Mouse (Mus musculus) stomach, embryonic 14.5 days (tissue): ENCODE results near the gene Plcd3. TPM values are rescaled to one million over a fixed set of nuclear protein-coding genes. Genes with fewer than 3 reads are reported as not detected.

Experiments used
- ATAC-seq: fragments of 200-750 bp; cut with Nextera tagmentation; 2 replicates; pipeline ENCODE4 v1.8.0; 2017; ENCODE audit warnings: low read depth, moderate TSS enrichment; ENCODE audit not compliant: insufficient number of reproducible peaks, insufficient read depth, low FRiP score
- H3K27ac ChIP-seq: fragments of 300-500 bp; sonication (generic); 2 replicates; pipeline ENCODE4 v1.5.1; 2014; ENCODE audit warnings: mild to moderate bottlenecking, low read length, moderate library complexity, mixed read lengths
- H3K27me3 ChIP-seq: fragments of 300-500 bp; sonication (generic); 2 replicates; pipeline ENCODE4 v1.6.1; 2014; ENCODE audit warnings: low read length, control low read depth, mixed read lengths; ENCODE audit not compliant: control insufficient read depth, insufficient read depth
- H3K36me3 ChIP-seq: fragments of 300-500 bp; sonication (generic); 2 replicates; pipeline ENCODE4 v1.6.1; 2014; ENCODE audit warnings: mild to moderate bottlenecking, control low read depth, low read length, moderate library complexity, mixed read lengths; ENCODE audit not compliant: control insufficient read depth, insufficient read depth
- H3K4me1 ChIP-seq: fragments of 300-500 bp; sonication (generic); 2 replicates; pipeline ENCODE4 v1.6.1; 2014; ENCODE audit warnings: low read length, control low read depth, mixed read lengths; ENCODE audit not compliant: control insufficient read depth, insufficient read depth
- H3K4me2 ChIP-seq: fragments of 300-500 bp; sonication (generic); replicated peaks from 2 replicates; pipeline ENCODE4 v1.6.1; 2014; ENCODE audit warnings: low read depth, low read length, control low read depth
- H3K4me3 ChIP-seq: fragments of 300-500 bp; sonication (generic); 2 replicates; pipeline ENCODE4 v1.5.1; 2014; ENCODE audit warnings: low read depth, low read length, control low read depth
- H3K9ac ChIP-seq: fragments of 300-500 bp; sonication (generic); replicated peaks from 2 replicates; pipeline ENCODE4 v1.6.1; 2014; ENCODE audit warnings: low read depth, mild to moderate bottlenecking, control low read depth, low read length, moderate library complexity, mixed read lengths
- H3K9me3 ChIP-seq: fragments of 300-500 bp; sonication (generic); 2 replicates; pipeline ENCODE4 v1.6.1; 2016; ENCODE audit warnings: low read depth, low read length, control low read depth; ENCODE audit not compliant: control insufficient read depth
- WGBS: fragments of 180-500 bp; shearing (Covaris S2); extraction: QIAGEN DNeasy Blood & Tissue Kit; methylation state at CpG from one replicate; pipeline ENCODE4 v1.1.7; 2014; 5-methylcytosine and 5-hydroxymethylcytosine counted together
- polyA plus RNA-seq: library from polyadenylated mRNA; unstranded; fragments of >200 nt; fragmentation: Nextera tagmentation; extraction: Ambion mirVana; gene quantifications from 2 replicates; pipeline ENCODE4 v1.2.1, GENCODE M21; 2014

Gene Plcd3
- polyA plus RNA-seq, 1 experiment from 2014 or later: 2.5 TPM

DNA sequence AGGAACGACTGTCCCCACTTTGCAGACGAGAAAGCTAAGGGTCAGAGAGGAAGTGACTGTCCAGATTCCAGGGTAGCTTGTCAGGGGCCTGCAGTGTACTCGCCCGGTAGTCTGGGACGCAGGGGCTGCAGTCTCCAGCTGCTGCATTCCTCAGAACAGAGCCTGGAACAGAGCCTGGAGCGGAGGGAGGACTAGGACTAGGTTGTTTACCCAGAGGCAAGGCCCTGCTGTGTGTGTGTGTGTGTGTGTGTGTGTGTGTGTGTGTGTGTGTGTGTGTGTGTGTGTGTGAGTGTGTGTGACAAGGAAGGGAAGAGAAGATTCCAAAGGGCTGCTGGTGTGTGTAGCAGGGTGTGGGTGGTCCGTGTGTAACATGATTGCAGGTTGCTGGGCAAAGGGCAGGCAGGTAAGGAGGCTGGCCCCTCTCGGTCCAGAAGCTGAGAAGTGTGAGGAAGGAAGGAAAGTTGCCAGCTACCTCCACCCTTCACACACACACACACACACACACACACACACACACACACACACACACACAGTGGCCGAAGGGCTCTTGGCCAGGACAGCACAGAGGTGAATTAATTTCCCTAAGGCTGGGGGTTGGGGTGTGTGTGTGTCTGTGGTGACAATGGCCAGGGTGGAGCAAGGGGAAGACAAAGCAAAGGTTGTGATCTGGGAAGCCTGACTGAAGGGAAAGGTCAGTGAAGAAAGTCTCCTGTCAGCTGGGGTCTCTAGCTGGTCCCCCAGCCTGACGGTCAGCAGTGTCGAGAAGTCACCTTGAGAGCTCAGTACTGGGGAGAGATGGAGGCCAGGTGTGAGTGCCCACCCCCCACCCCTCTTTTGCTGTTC is 39.9 kb upstream of the Plcd3 start:
- 18% methylated on average over 11 of the region's 11 CpGs for WGBS
- ATAC-seq: peak; percentile 62
- no peaks in the 10 kb centered on the region for H3K9me3 ChIP-seq
- peak overlapping the region; percentile 87 for H3K27ac ChIP-seq
- peaks cover 31% of the 10 kb centered on the region for H3K4me1 ChIP-seq
- 0 out of 2 replicates have a peak overlapping the region, but pooled peaks have one; percentile 4 for H3K4me2 ChIP-seq
- H3K9ac ChIP-seq: no peak overlapping the region
- H3K36me3 ChIP-seq: no peaks in the 10 kb centered on the region; the same call in none of the 2 replicates
- no peak overlapping the region for H3K4me3 ChIP-seq
- H3K27me3 ChIP-seq: no peaks in the 10 kb centered on the region

DNA sequence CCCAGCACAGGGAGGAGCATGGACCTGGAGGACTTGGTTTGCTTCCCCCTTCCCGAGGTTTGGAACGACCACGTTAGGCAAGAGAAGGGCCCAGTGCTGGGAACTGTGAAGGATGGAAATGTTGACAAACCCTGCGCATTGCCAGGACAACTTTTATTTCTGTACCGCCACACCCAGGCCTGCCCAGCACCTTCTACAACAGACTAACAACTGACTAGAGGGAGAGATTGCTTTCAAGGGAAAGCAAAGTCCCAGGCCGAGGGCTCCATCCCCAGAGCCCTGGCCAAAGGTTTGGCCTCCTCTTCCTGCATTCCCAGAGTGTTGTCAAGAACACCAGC is 39.3 kb upstream of the Plcd3 start:
- Histone ChIP-seq H3K4me1 (peaks cover 31% of the 10 kb centered on the region), H3K27ac (peak overlapping the region; percentile 87), H3K9me3 (no peaks in the 10 kb centered on the region), H3K4me2 (0 out of 2 replicates have a peak overlapping the region, but pooled peaks have one; percentile 4), H3K27me3 (no peaks in the 10 kb centered on the region), H3K9ac (no peak overlapping the region), H3K36me3 (no peaks in the 10 kb centered on the region; the same call in none of the 2 replicates), H3K4me3 (no peak overlapping the region)
- no peak for ATAC-seq
- 43% methylated on average over 6 of the region's 6 CpGs for WGBS

DNA sequence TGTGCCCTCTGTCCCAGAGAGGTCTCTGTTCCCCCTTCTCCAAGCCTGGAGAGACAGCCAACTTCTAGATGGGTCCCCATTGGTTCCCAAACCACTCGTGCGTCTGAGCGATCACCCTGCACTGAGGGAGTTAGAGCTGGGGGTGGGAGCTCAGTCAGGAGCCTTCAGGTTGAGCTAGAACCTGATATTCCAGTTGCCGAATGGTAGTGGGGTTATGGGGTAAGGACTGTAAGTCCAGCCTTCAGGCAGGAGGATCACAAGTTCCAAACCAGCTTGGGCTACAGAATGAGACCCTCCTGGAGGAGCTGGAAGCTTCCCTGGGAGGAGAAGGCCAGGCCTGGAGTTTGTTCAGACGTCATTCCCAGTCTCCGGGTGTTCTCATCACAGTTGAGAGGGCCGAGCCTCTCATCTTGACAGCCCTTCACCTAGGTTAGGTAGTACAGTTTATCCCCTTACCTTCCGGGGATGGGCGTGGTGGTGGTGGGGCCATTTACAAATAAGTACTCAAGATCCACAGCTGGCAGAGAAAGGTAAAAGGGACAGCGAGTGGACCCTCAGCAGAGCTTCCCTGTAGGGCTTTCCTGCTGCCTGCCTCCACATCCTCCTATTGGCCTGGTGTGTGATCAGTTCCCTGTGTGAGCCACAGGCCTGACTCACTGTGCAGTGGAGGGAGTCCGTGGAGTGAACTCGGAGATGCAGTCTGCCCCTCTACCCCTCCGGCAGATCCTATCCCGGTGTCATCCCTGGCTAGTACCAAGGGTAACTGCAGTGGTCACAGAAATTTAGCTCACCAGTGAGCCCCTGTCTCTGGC is 38.7 kb upstream of the Plcd3 start:
- 74% methylated on average over 14 of the region's 14 CpGs for WGBS
- Histone ChIP-seq H3K27me3 (no peaks in the 10 kb centered on the region), H3K9me3 (no peaks in the 10 kb centered on the region), H3K4me2 (no peak overlapping the region), H3K27ac (peak overlapping the region; percentile 87), H3K9ac (no peak overlapping the region), H3K4me3 (no peak overlapping the region), H3K36me3 (no peaks in the 10 kb centered on the region; the same call in none of the 2 replicates), H3K4me1 (peaks cover 31% of the 10 kb centered on the region)
- no peak for ATAC-seq

DNA sequence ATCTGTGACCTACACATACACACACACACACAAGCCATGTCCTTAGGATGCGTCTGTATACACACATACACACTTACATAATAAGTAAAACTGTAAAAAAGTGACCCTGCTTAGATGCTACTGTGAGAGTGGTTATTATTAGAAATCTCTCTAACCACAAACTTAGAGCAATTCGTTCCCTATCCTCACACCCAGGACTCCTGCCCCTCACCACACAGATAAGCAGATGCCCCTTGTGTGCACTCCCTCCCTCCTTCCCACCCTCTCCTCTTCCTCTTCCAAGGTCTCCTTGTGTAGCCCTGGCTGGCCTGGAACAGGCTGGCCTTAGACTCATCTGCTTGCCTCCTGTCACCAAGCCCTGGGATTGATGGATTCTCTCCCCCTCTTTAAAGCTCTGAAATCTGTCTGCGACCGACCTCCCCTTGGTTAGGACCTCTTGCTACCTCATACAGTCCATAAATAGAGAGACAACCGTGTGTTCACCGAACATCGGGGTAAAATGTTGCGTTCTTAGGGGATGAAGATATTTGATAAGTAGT is 34.6 kb upstream of the Plcd3 start:
- no peak for ATAC-seq
- Histone ChIP-seq H3K4me2 (no peak overlapping the region), H3K4me3 (no peak overlapping the region), H3K4me1 (peaks cover 22% of the 10 kb centered on the region), H3K27me3 (no peaks in the 10 kb centered on the region), H3K27ac (no peak overlapping the region), H3K36me3 (no peaks in the 10 kb centered on the region; the same call in none of the 2 replicates), H3K9ac (no peak overlapping the region), H3K9me3 (no peaks in the 10 kb centered on the region)
- WGBS: 69% methylated on average over 8 of the region's 8 CpGs

GRCm38 (mm10) chr11:103134221-103134620 is 32.8 kb upstream of the Plcd3 start:
- H3K4me1 ChIP-seq: peaks cover 19% of the 10 kb centered on the region
- no peak overlapping the region for H3K27ac ChIP-seq
- 64% methylated on average over 3 of the region's 3 CpGs for WGBS
- H3K27me3 ChIP-seq: no peaks in the 10 kb centered on the region
- H3K9me3 ChIP-seq: no peaks in the 10 kb centered on the region
- peak overlapping the region; percentile 46; the same call in 1 of the 2 replicates for H3K4me2 ChIP-seq
- H3K9ac ChIP-seq: no peak overlapping the region
- no peak overlapping the region for H3K4me3 ChIP-seq
- H3K36me3 ChIP-seq: no peaks in the 10 kb centered on the region; the same call in 1 of the 2 replicates
- ATAC-seq: no peak

GRCm38 (mm10) chr11:103133456-103134185 is 32.2 kb upstream of the Plcd3 start:
- Histone ChIP-seq H3K9me3 (no peaks in the 10 kb centered on the region), H3K27me3 (no peaks in the 10 kb centered on the region), H3K4me1 (peaks cover 19% of the 10 kb centered on the region), H3K4me2 (peak overlapping the region; percentile 46), H3K27ac (peak overlapping the region; percentile 69), H3K4me3 (peak overlapping the region; percentile 17), H3K9ac (peak overlapping the region; percentile 37; the same call in 1 of the 2 replicates), H3K36me3 (no peaks in the 10 kb centered on the region)
- WGBS: 51% methylated on average over 6 of the region's 6 CpGs
- ATAC-seq: peak; percentile 10; the same call in 1 of the 2 replicates

- peak; percentile 93 for ATAC-seq
- Histone ChIP-seq H3K36me3 (no peaks in the 10 kb centered on the region), H3K27me3 (no peaks in the 10 kb centered on the region), H3K9ac (peak overlapping the region; percentile 100), H3K27ac (peak overlapping the region; percentile 99), H3K4me1 (peaks cover 19% of the 10 kb centered on the region), H3K4me2 (peak overlapping the region; percentile 69), H3K9me3 (no peaks in the 10 kb centered on the region), H3K4me3 (peak overlapping the region; percentile 95)
- WGBS: under 1% methylated on average over 53 of the region's 58 CpGs
These were observed 31.4 kb upstream of the Plcd3 start for GRCm38 (mm10) chr11:103132576-103133455.
